Mouse (Mus musculus) lung, embryonic 15.5 days (tissue): Measurements from ENCODE around the gene Btnl2. TPM values are rescaled to one million over a fixed set of nuclear protein-coding genes. Genes with fewer than 3 reads are reported as not detected.

Experiments used
- ATAC-seq: fragments of 200-750 bp; cut with Nextera tagmentation; 2 replicates; pipeline ENCODE4 v1.8.0; 2017; ENCODE audit warnings: moderate number of reproducible peaks, borderline replicate concordance; ENCODE audit not compliant: low FRiP score, low TSS enrichment; ENCODE audit errors: extremely low read depth
- H3K27ac ChIP-seq: fragments of 300-500 bp; sonication (generic); 2 replicates; pipeline ENCODE4 v1.5.1; 2015; ENCODE audit warnings: moderate library complexity, mild to moderate bottlenecking, inconsistent platforms
- H3K27me3 ChIP-seq: fragments of 300-500 bp; sonication (generic); 2 replicates; pipeline ENCODE4 v1.6.1; 2015; ENCODE audit warnings: inconsistent platforms
- H3K36me3 ChIP-seq: fragments of 300-500 bp; sonication (generic); 2 replicates; pipeline ENCODE4 v1.6.1; 2015; ENCODE audit warnings: inconsistent platforms
- H3K4me1 ChIP-seq: fragments of 300-500 bp; sonication (generic); 2 replicates; pipeline ENCODE4 v1.6.1; 2015; ENCODE audit warnings: inconsistent platforms
- H3K4me2 ChIP-seq: fragments of 300-500 bp; sonication (generic); 2 replicates; pipeline ENCODE4 v1.6.1; 2015; ENCODE audit warnings: inconsistent platforms, mild to moderate bottlenecking, moderate library complexity
- H3K4me3 ChIP-seq: fragments of 300-500 bp; sonication (generic); 2 replicates; pipeline ENCODE4 v1.5.1; 2015; ENCODE audit warnings: mild to moderate bottlenecking, inconsistent platforms
- H3K9ac ChIP-seq: fragments of 300-500 bp; sonication (generic); 2 replicates; pipeline ENCODE4 v1.6.1; 2015; ENCODE audit warnings: inconsistent platforms
- H3K9me3 ChIP-seq: fragments of 300-500 bp; sonication (generic); 2 replicates; pipeline ENCODE4 v1.6.1; 2016; ENCODE audit warnings: inconsistent platforms
- WGBS: fragments of 180-500 bp; shearing (Covaris S2); methylation state at CpG from one replicate; pipeline ENCODE4 v1.1.7; 2015; 5-methylcytosine and 5-hydroxymethylcytosine counted together
- polyA plus RNA-seq: library from polyadenylated mRNA; unstranded; fragments of >200 nt; fragmentation: Nextera tagmentation; extraction: Ambion mirVana; gene quantifications from 2 replicates; pipeline ENCODE4 v1.2.1, GENCODE M21; 2015

Btnl2 gene
- polyA plus RNA-seq, 1 experiment from 2014 or later = 0.16 TPM

DNA sequence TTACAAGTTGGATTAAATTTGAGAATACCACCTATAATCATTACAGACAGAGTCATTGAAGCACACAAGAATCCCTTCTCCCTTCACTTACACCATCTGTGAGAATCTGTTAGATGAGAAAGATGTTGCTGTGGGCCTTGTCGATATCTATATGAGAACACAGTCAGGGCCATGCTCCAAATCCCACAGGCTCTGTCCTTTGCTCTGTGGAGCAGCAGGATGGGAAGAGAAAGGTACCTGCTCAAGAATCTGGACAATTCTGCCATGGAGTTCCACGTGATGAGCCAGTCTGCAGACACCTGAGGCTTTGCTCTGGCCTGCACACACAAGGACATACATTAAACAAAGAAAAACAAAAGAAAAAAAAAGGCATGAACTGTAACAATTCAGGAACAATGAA, 37.9 kb upstream of the Btnl2 start:
- no peak overlapping the region for H3K4me3 ChIP-seq
- no peak overlapping the region for H3K27ac ChIP-seq
- H3K4me1 ChIP-seq = no peaks in the 10 kb centered on the region
- H3K4me2 ChIP-seq = no peak overlapping the region
- no peaks in the 10 kb centered on the region for H3K27me3 ChIP-seq
- H3K9me3 ChIP-seq = no peaks in the 10 kb centered on the region
- H3K36me3 ChIP-seq = no peaks in the 10 kb centered on the region
- no peak for ATAC-seq
- 58% methylated on average over 2 of the region's 2 CpGs for WGBS
- no peak overlapping the region for H3K9ac ChIP-seq

DNA sequence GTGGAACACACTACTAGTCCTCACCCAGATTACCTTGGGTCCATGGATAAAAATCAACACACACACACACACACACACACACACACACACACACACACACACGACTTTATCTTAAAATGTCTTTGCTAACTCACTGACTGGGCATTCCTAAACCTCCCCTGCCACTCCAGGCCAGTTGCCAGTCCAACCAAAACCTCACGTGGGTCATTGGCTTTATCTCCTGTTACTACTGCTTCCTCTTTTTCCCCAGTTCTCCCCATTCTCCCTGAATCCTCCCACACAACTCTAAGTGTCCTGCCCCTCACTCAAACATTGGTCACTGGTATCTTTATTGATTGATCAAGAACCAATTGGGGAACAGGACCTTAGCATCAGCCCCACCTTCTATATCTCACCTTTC, 37.3 kb upstream of the Btnl2 start:
- H3K9ac ChIP-seq = no peak overlapping the region
- no peaks in the 10 kb centered on the region for H3K4me1 ChIP-seq
- H3K9me3 ChIP-seq = no peaks in the 10 kb centered on the region
- H3K27ac ChIP-seq = no peak overlapping the region
- H3K27me3 ChIP-seq = no peaks in the 10 kb centered on the region
- H3K4me3 ChIP-seq = no peak overlapping the region
- no peak for ATAC-seq
- WGBS = 27% methylated on average over 2 of the region's 2 CpGs
- no peaks in the 10 kb centered on the region for H3K36me3 ChIP-seq
- no peak overlapping the region for H3K4me2 ChIP-seq

DNA sequence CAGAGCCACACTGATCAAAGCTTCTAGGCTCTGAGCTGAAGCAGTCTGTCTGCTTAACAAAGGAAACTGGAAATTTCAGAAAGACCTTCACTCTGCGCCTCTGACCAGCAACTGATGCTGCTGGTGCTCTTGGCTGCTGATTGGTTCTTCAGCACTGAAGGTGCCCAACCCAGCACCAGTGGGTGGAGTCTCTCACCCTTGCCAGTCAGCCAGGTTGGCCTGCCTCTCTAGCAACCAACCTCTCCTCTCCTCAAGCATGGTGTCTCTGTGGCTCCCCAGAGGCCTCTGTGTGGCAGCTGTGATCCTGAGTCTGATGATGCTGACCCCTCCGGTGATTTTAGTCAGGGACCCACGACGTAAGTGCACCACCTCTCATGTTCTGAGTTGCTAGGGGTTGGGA, 29.2 kb upstream of the Btnl2 start, which contains the start of gene H2-Eb2:
H2-Eb2 (plus strand) TSS at position 230 of the 400 bp plus-strand sequence.
- H3K4me3 ChIP-seq = no peak within 1 kb of the TSS
- H3K27ac ChIP-seq = no peak within 1 kb of the TSS
- H3K36me3 ChIP-seq = no peaks in the 10 kb centered on the region
- H3K9ac ChIP-seq = no peak within 1 kb of the TSS
- no peak for ATAC-seq
- no peaks in the 10 kb centered on the region for H3K4me1 ChIP-seq
- H3K9me3 ChIP-seq = no peaks in the 10 kb centered on the region
- no peak within 1 kb of the TSS for H3K4me2 ChIP-seq
- no peaks in the 10 kb centered on the region for H3K27me3 ChIP-seq
- 52% methylated on average over 4 of the region's 4 CpGs for whole genome bisulfite sequencing

DNA sequence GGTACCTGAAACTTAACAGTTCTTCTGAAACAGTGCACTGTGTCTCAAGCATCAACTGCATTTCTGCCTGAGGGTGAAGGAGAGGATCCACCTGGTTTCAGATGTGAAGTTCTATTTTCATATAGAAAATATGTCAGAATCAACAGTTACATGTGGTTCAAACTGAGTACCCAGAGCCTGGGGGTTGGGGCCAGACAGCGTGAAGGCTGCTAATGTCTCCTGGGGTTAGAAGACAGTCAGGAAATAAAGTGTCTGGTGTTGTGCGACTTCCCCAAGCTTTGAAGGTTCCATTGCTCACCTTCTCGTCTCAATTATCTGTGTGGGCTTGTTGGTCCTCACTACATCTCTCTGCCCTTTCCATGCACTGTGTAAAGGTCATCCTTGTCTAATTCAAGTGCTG, 28.2 kb upstream of the Btnl2 start:
- Histone ChIP-seq H3K4me2 (no peak overlapping the region), H3K4me1 (no peaks in the 10 kb centered on the region), H3K27ac (no peak overlapping the region), H3K9me3 (no peaks in the 10 kb centered on the region), H3K27me3 (no peaks in the 10 kb centered on the region), H3K36me3 (no peaks in the 10 kb centered on the region), H3K9ac (no peak overlapping the region), H3K4me3 (no peak overlapping the region)
- no peak for ATAC-seq
- 65% methylated on average over 3 of the region's 3 CpGs for WGBS

DNA sequence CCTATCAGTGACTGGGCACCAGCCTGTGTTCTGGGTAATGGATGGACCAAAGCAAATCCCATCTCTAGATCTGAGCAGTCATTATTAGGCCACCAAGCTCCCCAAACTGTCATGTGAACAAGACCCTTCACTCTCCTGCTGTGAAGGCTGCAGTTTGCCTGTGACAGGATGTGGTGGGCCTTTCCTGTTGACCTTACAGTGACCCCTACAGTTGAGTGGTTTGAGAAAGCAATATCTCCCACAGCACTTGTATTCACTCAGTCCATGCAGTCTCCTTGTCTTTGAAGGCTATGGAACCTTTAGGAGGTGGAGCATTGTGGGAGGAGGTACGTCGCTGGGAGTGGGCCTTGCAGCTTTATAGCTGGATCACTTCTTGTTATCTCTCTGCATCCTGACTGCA, 24.8 kb upstream of the Btnl2 start:
- no peak overlapping the region for H3K27ac ChIP-seq
- 58% methylated on average over 2 of the region's 2 CpGs for WGBS
- H3K27me3 ChIP-seq = no peaks in the 10 kb centered on the region
- H3K9ac ChIP-seq = no peak overlapping the region
- no peaks in the 10 kb centered on the region for H3K9me3 ChIP-seq
- H3K4me3 ChIP-seq = no peak overlapping the region
- no peaks in the 10 kb centered on the region for H3K4me1 ChIP-seq
- H3K4me2 ChIP-seq = no peak overlapping the region
- ATAC-seq = no peak
- H3K36me3 ChIP-seq = no peaks in the 10 kb centered on the region

DNA sequence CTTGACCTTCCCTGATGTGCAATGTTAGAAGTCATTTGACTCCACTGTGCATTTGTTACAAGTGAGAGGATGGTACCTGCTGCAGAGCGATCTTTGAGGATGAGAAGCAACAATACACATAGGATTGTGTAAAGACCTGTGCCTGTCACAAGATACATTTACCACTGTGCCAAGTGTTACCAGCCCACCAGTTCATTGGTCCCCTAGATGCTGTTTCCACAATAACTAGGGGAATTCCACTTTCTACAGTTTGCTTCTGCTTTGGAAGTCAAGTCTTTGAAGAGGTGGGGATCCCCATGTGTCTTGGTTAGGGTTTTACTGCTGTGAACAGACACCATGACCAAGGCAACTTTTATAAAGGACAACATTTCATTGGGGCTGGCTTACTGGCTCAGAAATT, 23.4 kb upstream of the Btnl2 start:
- no peak overlapping the region for H3K27ac ChIP-seq
- H3K4me2 ChIP-seq = no peak overlapping the region
- no peaks in the 10 kb centered on the region for H3K9me3 ChIP-seq
- no peaks in the 10 kb centered on the region for H3K27me3 ChIP-seq
- 92% methylated on average over 1 of the region's 1 CpGs for WGBS
- ATAC-seq = no peak
- H3K36me3 ChIP-seq = no peaks in the 10 kb centered on the region
- H3K9ac ChIP-seq = no peak overlapping the region
- H3K4me1 ChIP-seq = no peaks in the 10 kb centered on the region
- no peak overlapping the region for H3K4me3 ChIP-seq

DNA sequence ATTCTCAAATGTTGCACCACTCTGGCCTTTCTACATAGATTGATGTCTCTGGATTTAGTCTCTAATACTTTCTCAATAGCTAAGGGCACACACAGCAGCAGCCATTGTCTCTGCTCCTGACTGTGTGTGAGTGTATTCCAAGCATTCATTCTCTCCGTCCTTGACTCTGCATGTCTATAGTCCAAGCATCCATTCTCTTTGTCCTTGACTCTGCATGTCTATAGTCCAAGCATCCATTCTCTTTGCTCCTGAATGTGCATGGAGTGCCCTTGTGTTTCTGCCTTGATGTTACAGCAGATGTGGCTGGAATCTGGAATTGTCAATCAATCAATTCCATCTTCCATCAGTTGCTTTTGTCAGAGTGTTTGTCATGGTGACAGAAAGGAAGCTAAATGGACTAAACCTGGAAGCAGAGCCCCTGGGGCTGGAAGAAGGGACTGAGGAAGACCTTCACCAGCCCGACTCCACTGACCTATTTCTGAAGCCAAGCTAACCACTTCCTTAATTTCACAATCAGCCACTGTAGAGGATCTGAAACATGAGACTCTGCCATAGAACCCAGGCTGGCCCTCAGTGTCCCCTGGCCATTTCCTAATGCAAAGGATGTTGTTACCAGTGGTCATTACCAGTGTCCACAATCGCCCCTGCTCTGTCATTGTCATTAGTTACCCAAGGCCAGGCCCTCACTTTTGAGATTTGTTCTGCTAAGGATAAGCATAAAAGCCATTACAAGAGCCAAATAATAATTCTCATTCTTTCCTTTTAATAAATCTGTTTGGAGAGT, 13.8 kb upstream of the Btnl2 start:
- no peaks in the 10 kb centered on the region for H3K36me3 ChIP-seq
- no peak for ATAC-seq
- no peak overlapping the region for H3K4me2 ChIP-seq
- no peaks in the 10 kb centered on the region for H3K9me3 ChIP-seq
- no peak overlapping the region for H3K9ac ChIP-seq
- WGBS = 51% methylated on average over 3 of the region's 3 CpGs
- no peak overlapping the region for H3K4me3 ChIP-seq
- H3K27ac ChIP-seq = no peak overlapping the region
- no peaks in the 10 kb centered on the region for H3K4me1 ChIP-seq
- no peaks in the 10 kb centered on the region for H3K27me3 ChIP-seq

DNA sequence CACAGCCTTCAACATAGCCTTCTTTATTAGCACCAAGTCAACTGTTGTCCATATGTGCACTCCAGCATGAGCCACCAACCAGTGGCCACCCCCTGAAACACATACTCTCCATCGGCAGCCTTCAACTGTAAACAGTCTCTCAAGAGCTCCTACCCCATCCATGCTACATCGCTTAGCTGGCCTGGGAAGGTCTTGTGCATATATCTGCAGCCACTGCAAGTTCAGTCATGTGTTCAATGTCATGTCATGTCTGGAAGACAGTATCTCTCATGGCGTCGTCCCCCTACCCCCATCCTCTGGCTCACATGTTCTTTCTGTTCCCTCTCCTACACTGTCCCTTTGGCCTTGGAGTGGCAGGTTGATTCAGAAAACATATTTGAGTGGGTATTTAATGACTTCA, 9.7 kb upstream of the Btnl2 start:
- H3K4me3 ChIP-seq = no peak overlapping the region
- H3K4me1 ChIP-seq = no peaks in the 10 kb centered on the region
- ATAC-seq = no peak
- no peak overlapping the region for H3K4me2 ChIP-seq
- no peak overlapping the region for H3K27ac ChIP-seq
- 86% methylated on average over 4 of the region's 4 CpGs for WGBS
- no peak overlapping the region for H3K9ac ChIP-seq
- H3K36me3 ChIP-seq = no peaks in the 10 kb centered on the region
- no peaks in the 10 kb centered on the region for H3K27me3 ChIP-seq
- no peaks in the 10 kb centered on the region for H3K9me3 ChIP-seq

DNA sequence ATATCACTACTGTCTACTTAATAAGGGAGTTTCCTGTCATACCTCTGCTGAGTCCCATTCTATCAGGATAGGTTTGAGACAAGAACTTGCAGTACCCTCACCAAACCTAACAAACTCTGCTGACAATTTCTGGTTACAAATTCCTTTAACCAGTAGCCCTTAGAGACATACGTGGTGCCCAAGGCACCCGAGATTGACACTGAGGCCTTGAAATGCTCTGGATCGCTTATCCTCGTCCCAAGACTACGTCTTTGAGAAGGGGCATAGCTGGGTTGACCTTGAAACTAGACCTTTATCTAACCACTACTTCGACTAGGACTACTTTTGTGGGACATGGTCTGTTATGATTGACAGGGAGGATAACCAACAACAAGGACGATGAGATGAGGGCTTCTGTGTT, 9.1 kb upstream of the Btnl2 start:
- no peak overlapping the region for H3K4me2 ChIP-seq
- no peaks in the 10 kb centered on the region for H3K4me1 ChIP-seq
- no peak for ATAC-seq
- H3K27ac ChIP-seq = no peak overlapping the region
- H3K36me3 ChIP-seq = no peaks in the 10 kb centered on the region
- no peak overlapping the region for H3K4me3 ChIP-seq
- H3K9me3 ChIP-seq = no peaks in the 10 kb centered on the region
- no peaks in the 10 kb centered on the region for H3K27me3 ChIP-seq
- H3K9ac ChIP-seq = no peak overlapping the region
- 79% methylated on average over 7 of the region's 7 CpGs for WGBS

DNA sequence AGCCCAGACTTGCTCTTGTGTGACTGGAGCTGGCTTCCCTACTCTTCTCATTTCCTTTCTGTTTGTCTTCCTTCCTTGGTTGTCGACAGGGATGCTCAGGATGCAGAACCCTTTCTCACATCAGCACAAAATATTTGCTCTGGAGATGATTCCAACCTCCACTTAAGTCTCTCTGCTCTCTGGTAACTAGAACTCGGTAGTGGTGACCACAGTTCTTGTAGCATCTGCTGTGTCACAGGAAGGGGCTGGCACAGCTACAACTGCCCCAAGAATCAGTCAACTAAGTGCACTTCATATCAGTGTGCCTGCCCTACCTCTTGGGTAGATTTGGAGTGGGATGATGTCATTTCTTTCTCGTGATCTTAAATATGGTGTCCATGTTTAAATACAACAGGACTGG, 8.6 kb upstream of the Btnl2 start:
- Histone ChIP-seq H3K9ac (no peak overlapping the region), H3K9me3 (no peaks in the 10 kb centered on the region), H3K36me3 (no peaks in the 10 kb centered on the region), H3K4me3 (no peak overlapping the region), H3K4me2 (no peak overlapping the region), H3K27me3 (no peaks in the 10 kb centered on the region), H3K4me1 (no peaks in the 10 kb centered on the region), H3K27ac (no peak overlapping the region)
- no peak for ATAC-seq
- 50% methylated on average over 3 of the region's 3 CpGs for WGBS

DNA sequence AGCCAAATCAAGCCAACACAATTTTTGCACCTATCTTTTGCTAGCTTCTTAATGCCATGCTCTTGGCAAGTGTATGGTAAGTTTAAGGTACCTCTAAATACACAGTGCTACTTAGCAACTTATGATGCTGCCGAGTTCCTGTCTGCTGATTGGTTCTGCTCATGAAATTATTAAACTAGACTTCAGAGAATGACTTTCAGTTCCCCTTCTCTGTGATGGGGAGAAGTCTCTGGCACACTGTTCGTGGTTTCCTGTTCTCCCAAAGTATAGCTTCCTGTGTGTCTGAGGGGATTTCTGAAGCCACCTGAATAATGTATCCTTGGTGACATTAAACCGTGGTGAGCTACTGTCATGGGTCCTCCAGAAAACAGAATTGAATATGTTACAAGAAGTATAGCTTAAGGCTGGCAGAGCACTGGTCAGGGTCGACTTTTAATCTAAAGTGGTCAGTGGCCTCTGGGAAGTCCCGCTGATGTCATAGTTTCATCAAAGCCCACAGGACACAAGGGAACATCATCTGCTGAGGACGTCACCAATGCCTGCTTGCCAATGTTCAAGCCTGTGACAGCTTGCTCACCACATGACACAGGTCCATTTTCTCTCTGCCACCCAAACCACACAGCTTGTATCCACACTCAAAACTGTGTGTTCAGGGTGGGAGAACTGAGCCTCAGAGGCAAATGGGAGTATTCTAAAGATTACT, 6.9 kb upstream of the Btnl2 start:
- WGBS = 64% methylated on average over 6 of the region's 6 CpGs
- no peak overlapping the region for H3K4me2 ChIP-seq
- no peaks in the 10 kb centered on the region for H3K27me3 ChIP-seq
- no peak overlapping the region for H3K27ac ChIP-seq
- no peaks in the 10 kb centered on the region for H3K4me1 ChIP-seq
- no peak for ATAC-seq
- no peaks in the 10 kb centered on the region for H3K9me3 ChIP-seq
- no peak overlapping the region for H3K4me3 ChIP-seq
- H3K9ac ChIP-seq = no peak overlapping the region
- no peaks in the 10 kb centered on the region for H3K36me3 ChIP-seq

DNA sequence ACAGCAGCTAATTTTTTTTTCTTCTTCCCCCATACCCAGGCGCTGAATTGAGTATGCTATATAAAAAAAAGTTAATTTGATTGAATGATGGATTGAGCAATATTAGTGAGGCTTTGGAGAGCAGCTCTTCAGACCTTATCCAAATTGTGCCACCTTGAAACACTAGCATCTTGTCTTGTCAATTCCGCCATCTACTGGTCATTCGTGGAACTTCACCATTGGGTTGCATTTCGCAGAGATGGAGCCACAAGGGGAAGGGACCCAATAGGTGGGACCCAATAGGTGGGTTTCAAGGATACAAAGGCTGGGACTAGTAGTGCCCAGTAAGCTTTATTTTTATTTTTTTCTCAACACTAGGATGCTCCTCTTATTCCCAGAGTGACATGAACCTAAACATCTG, 5.2 kb upstream of the Btnl2 start:
- Histone ChIP-seq H3K4me2 (no peak overlapping the region), H3K36me3 (no peaks in the 10 kb centered on the region), H3K4me1 (no peaks in the 10 kb centered on the region), H3K27ac (no peak overlapping the region), H3K27me3 (no peaks in the 10 kb centered on the region), H3K4me3 (no peak overlapping the region), H3K9ac (no peak overlapping the region), H3K9me3 (no peaks in the 10 kb centered on the region)
- WGBS = 7% methylated on average over 4 of the region's 4 CpGs
- no peak for ATAC-seq
